Mouse (Mus musculus): ENCODE data around the gene Rad23a.
A peak's percentile ranks its signal among the peaks of the same experiment; 100 is the strongest.

Rad23a gene

GRCm38 (mm10) chr8:84840248-84840999, at the start of gene Rad23a:
Gene Rad23a, minus strand, starts transcription at chr8:84840665.
- peak; percentile 97 for DNase-seq

DNA sequence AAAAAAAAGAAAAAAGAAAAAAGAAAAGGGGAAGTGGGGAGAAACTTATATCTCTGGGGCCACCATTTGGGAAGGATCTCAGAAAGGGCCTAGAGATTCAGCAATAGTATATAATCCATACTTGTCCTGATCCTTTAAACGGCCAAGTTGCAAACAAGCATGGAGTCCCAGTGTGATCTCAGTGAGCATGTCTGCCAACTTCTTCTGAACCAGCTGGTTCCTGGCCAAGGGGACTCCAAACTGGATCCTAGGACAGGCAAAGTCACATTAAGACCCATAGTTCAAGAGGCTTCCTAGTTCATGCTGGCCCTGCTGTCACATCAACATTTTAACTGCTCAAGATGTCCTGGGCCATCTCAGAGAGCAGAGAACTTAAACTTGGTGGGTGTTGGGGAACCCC, 48.7 kb upstream of the Rad23a start:
- DNase-seq, result no peak

DNA sequence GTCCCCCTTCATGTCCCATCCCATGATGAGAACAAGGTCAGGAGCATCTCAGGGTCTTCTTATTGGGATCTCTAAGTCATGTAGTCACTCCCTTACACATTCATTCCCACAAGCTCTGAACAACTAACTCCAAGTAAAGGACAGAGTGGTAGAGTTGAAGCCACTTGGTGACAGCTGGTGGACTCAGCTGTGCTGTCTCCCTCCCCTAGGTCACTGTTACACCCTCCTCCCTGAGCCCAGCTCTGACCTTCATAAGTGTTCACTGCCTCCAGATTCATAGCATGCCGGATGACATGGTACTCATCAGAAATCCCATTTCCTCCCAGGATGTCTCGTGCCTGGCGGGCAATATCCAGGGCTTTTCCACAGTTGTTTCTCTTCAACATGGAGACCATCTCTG, 47.8 kb upstream of the Rad23a start:
- DNase-seq, result no peak

- no peak for DNase-seq
Observed at GRCm38 (mm10) chr8:84884728-84885127, 44.3 kb upstream of the Rad23a start.

- DNase-seq, result no peak
Observed at GRCm38 (mm10) chr8:84878915-84879314, 38.5 kb upstream of the Rad23a start.

DNA sequence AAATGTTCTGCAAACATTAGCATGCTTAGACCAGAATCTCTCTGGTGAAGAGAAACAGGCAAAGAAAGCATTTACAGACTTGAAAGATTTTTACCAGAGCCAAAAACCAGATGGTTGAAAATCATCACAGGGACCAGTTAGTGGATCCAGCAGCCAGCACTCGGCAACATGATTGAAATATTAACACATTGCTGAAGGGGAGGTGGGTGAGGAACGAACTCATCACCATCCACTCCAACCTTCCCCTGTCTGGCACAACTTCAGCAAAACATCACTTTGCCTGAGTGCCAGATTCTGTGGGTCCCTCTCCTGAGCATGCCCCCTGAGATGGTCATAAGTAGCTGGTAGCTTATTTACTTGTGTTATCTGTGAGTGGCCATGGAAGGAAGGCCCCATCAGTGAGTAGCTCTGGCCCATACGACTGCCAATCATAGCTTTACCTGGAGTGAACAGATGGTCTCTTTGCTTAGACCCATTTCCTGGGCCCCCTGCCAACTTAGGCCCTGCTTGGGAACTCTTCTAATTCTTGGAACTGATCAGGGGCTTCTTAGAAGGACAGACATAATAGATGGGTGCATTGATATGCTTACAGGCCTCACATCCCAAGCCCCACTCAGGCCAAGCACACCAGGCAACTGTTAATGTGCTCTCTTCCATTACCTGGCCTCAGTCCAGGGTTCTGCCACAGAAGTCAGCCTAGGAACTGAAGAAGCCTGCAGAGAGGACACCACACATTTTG, 37.0 kb upstream of the Rad23a start:
- no peak for DNase-seq

DNA sequence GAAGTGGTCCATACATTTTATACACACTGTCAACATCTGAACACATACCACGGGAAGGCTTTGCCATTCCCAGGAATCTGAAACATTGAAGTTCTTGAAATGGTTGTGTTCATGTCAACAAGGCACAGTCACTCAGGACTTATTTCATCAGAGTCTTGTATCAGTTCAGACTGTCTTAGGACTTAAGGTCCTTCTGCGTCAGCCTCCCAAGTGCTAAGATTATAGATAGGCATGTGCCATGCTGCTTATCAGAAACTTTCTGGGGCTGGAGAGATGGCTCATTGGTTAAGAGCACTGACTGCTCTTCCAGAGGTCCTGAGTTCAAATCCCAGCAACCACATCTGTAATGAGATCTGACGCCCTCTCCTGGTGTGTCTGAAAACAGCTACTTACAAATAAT, 33.9 kb upstream of the Rad23a start:
- DNase-seq, result no peak

GRCm38 (mm10) chr8:84873016-84873415, 32.6 kb upstream of the Rad23a start:
- DNase-seq, result no peak

GRCm38 (mm10) chr8:84872309-84872965, 32.0 kb upstream of the Rad23a start:
- DNase-seq, result peak; percentile 64

- DNase-seq, result peak; percentile 80
Observed at GRCm38 (mm10) chr8:84871376-84872308, 31.2 kb upstream of the Rad23a start, which contains the start of gene Syce2. Gene Syce2, plus strand, starts transcription at chr8:84872111.

DNA sequence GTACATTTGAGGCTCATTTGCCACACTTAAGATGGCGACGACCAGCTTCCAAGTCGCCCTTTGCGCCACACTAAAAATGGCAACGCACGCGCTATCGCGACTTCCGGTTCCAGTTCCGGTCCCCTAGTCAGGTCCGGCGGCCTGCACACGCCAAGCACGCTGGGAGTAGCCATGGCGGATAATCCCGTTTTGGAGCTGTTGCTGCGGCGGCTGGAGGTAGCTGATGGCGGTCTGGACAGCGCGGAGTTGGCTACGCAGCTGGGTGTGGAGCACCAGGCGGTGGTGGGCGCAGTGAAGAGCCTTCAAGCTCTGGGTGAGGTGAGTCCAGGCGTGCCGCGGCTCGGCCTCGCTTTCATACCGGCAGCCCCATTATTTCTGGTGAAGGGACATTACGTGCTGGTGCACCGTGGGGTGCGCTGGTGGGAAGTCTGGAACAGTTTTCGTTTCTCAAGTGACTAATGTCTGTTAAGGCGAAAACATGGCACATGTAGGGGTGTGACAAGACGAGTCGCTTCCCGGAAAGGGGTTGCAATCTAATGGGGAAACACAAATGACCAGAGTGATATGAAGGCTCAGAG, 16.5 kb upstream of the Rad23a start, which contains the start of gene Farsa:
Gene Farsa, plus strand, starts transcription at position 126 of the 578 bp plus-strand sequence.
- peak; percentile 97 for DNase-seq

- DNase-seq, result no peak
Observed at GRCm38 (mm10) chr8:84856434-84856833, 16.0 kb upstream of the Rad23a start.

- DNase-seq, result no peak
Observed at GRCm38 (mm10) chr8:84847684-84848435, 7.4 kb upstream of the Rad23a start.

DNA sequence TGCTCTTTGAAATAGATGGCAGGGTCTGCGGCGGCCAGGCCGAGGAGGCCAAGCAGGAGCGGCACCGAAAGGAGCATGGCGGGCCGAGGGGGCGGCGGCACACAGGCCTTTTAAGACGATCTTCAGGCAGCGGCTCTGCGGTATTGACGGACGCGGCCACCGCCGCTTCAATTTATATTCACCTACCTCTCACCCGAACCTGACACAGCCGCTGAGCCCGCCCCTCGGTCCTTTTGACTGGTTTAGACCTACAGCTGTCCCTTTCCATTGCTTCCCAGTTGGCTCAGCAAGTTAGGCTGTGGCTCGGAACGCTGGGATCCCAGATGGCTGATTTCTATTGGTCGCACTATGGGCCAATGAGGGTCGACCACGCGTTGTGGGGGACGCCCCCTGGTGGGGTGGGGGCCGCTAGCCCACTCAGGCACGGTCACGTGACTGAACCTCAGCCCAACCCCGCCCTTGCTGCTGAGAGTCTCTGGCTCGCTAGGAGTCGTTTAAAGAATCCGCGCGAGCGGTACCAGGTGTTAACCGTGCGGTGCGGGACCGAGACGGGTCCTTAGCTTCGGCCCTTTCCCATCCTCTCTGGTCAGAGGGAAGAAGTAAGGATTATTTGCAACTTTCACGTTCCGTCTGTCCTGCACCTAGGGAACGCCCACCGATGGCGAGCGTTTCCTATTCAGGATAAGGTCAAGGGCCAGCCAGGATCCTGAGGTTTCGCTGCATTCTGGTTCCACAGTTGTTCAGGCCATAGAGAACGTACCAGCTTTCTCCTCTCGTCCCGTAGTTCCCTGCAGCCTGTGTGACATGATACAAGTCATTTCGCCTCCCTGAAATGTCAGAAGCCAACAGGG, 6.5 kb upstream of the Rad23a start, which contains the start of gene Calr:
Gene Calr, minus strand, starts transcription at position 213 of the 851 bp plus-strand sequence.
- peak; percentile 100 for DNase-seq

GRCm38 (mm10) chr8:84846094-84846721, 5.7 kb upstream of the Rad23a start:
- no peak for DNase-seq

GRCm38 (mm10) chr8:84845355-84846093, 5.1 kb upstream of the Rad23a start:
- DNase-seq, result peak; percentile 61

- no peak for DNase-seq
Observed at GRCm38 (mm10) chr8:84844397-84845070, 4.1 kb upstream of the Rad23a start.

GRCm38 (mm10) chr8:84841514-84841913, 1.0 kb upstream of the Rad23a start:
- DNase-seq, result no peak

All from retina, postnatal 1 day (tissue).